20 mouse cellular contexts compared by ENCODE assay signal in genomic region chr9:94430996-94431395, GRCm38 (mm10).
DNase-seq lines count a peak whose midpoint lies in the region; ATAC-seq lines count a peak whose summit lies in the region.
"Had no signal": no experiment of that assay in that cellular context is flagged by ENCODE, and none has a peak within 500 bp of the region (broad histone marks: within the 10 kb centered on the region; RNA-seq: fewer than 3 reads in every experiment).

No protein-coding gene starts in this region.

- H3K27ac ChIP-seq in neural tube, embryonic 15.5 days (replicated peaks), result no peak overlapping the region
- no peak overlapping the region for H3K27ac ChIP-seq in hindbrain, embryonic 14.5 days
- H3K27ac ChIP-seq: embryonic facial prominence, embryonic 13.5 days; embryonic facial prominence, embryonic 15.5 days; forebrain, embryonic 13.5 days; forebrain, embryonic 15.5 days had no signal

- ATAC-seq in neural tube, embryonic 15.5 days (ENCODE audit: low FRiP score), result no peak
- ATAC-seq in hindbrain, embryonic 14.5 days (ENCODE audit: low FRiP score), result no peak
- ATAC-seq: forebrain, embryonic 13.5 days; forebrain, embryonic 15.5 days; forebrain, postnatal 0 days had no signal

- H3K4me3 ChIP-seq in neural tube, embryonic 15.5 days (replicated peaks), result no peak overlapping the region
- H3K4me3 ChIP-seq in hindbrain, embryonic 14.5 days (replicated peaks; ENCODE audit: low read length), result no peak overlapping the region
- H3K4me3 ChIP-seq: embryonic facial prominence, embryonic 13.5 days; embryonic facial prominence, embryonic 15.5 days; erythroblast, embryonic 14.5 days; forebrain, embryonic 13.5 days; forebrain, embryonic 15.5 days had no signal

- H3K9me3 ChIP-seq in neural tube, embryonic 15.5 days (replicated peaks), result no peaks in the 10 kb centered on the region
- no peaks in the 10 kb centered on the region for H3K9me3 ChIP-seq in hindbrain, embryonic 14.5 days (ENCODE audit: control insufficient read depth, low read length)
- H3K9me3 ChIP-seq: embryonic facial prominence, embryonic 13.5 days; embryonic facial prominence, embryonic 15.5 days; forebrain, embryonic 13.5 days; forebrain, embryonic 15.5 days had no signal

- no peak overlapping the region for H3K4me2 ChIP-seq in neural tube, embryonic 15.5 days
- no peak overlapping the region for H3K4me2 ChIP-seq in hindbrain, embryonic 14.5 days (replicated peaks)
- H3K4me2 ChIP-seq: embryonic facial prominence, embryonic 13.5 days; embryonic facial prominence, embryonic 15.5 days; forebrain, embryonic 13.5 days; forebrain, embryonic 15.5 days had no signal

- H3K4me1 ChIP-seq in neural tube, embryonic 15.5 days, result 0 out of 2 replicates have a peak, but pooled peaks cover 3% of the 10 kb centered on the region
- H3K4me1 ChIP-seq in hindbrain, embryonic 14.5 days (replicated peaks; ENCODE audit: control insufficient read depth, insufficient read depth, low read length), result no peaks in the 10 kb centered on the region
- H3K4me1 ChIP-seq: embryonic facial prominence, embryonic 13.5 days; embryonic facial prominence, embryonic 15.5 days; forebrain, embryonic 15.5 days had no signal

- 89% methylated on average over 6 of the region's 6 CpGs for WGBS in neural tube, embryonic 15.5 days
- WGBS in hindbrain, embryonic 14.5 days, result 85% methylated on average over 6 of the region's 6 CpGs

- no peaks in the 10 kb centered on the region for H3K27me3 ChIP-seq in neural tube, embryonic 15.5 days (replicated peaks)
- H3K27me3 ChIP-seq in hindbrain, embryonic 14.5 days (ENCODE audit: control insufficient read depth, insufficient read depth, low read length), result no peaks in the 10 kb centered on the region
- H3K27me3 ChIP-seq: embryonic facial prominence, embryonic 13.5 days; embryonic facial prominence, embryonic 15.5 days; forebrain, embryonic 13.5 days; forebrain, embryonic 15.5 days had no signal

- H3K9ac ChIP-seq in neural tube, embryonic 15.5 days (replicated peaks), result no peak overlapping the region
- no peak overlapping the region for H3K9ac ChIP-seq in hindbrain, embryonic 14.5 days
- H3K9ac ChIP-seq: embryonic facial prominence, embryonic 13.5 days; embryonic facial prominence, embryonic 15.5 days; forebrain, embryonic 13.5 days; forebrain, embryonic 15.5 days; forebrain, postnatal 0 days had no signal

- DNase-seq in heart, adult 11 months, result peak; percentile 65
- no peak for DNase-seq in heart, adult 8-10 months (ENCODE audit: low spot score)
- DNase-seq in neural tube, embryonic 10.5 days (ENCODE audit: extremely low spot score, low spot score), result peak; percentile 2
- DNase-seq in fat pad, adult 2 months (ENCODE audit: extremely low read depth, low read depth, low spot score), result peak; percentile 98
- DNase-seq in hindbrain, embryonic 14.5 days (ENCODE audit: low spot score), result no peak
- no peak for DNase-seq in embryo, embryonic 9.5 days (ENCODE audit: extremely low spot score)
- DNase-seq: adrenal gland, adult 8-10 months; adrenal gland, postnatal 25 days; cerebellum, adult 11-12 months; cerebellum, adult 2 months; cerebellum, adult 9-10 months; cerebellum, postnatal 10 days; cerebellum, postnatal 25 days; forebrain, postnatal 0 days had no signal

- no peaks in the 10 kb centered on the region for H3K36me3 ChIP-seq in neural tube, embryonic 15.5 days
- H3K36me3 ChIP-seq in hindbrain, embryonic 14.5 days (replicated peaks; ENCODE audit: control insufficient read depth, insufficient read depth), result no peaks in the 10 kb centered on the region
- H3K36me3 ChIP-seq: embryonic facial prominence, embryonic 13.5 days; embryonic facial prominence, embryonic 15.5 days; forebrain, embryonic 15.5 days had no signal

Comparison
In these comparisons a context has a peak if more than half of its experiments do, and no peak if none do; other contexts are left out.
1. DNase-seq: peak in heart, adult 11 months (single experiment), neural tube, embryonic 10.5 days (single experiment) and fat pad, adult 2 months (single experiment); none in heart, adult 8-10 months (single experiment), hindbrain, embryonic 14.5 days (single experiment) and embryo, embryonic 9.5 days (single experiment).